Mouse (Mus musculus): ENCODE measurements around the gene Snx5.

DNA sequence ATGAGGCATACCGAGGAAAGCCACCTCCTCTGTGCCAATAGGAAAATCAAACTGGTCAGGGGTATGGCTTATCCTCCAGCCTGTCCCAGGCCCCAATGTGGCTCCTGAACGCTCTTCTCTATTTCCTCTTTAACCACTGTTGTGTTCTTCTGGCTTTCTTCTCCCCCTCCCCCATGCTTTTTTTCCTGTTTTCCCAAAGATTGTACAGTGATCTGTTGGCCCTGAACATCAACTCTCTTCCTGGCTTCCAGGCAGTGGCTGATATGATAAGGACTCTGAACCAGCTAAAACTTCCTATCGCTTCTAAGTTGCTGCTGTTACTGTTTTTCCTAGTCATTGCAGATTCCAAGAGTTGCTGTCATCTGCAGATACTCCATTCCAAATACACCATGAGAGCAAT lies 6.2 kb upstream of the Snx5 start:
- no peak for TF ChIP-seq CTCF (IDR thresholded peaks at IDR 0.05; ENCODE audit: low read depth, low read length)
- no peak for TF ChIP-seq EP300 (IDR thresholded peaks at IDR 0.05; ENCODE audit: insufficient read depth, low read depth, low read length)
- TF ChIP-seq POLR2A (IDR thresholded peaks at IDR 0.05; ENCODE audit: insufficient read depth, low read length), result no peak
